Mouse (Mus musculus) cortical plate, adult 2 months (tissue): Measurements from ENCODE around the gene Smim20. TPM values are rescaled to one million over a fixed set of nuclear protein-coding genes. Genes with fewer than 3 reads are reported as not detected.

ENCODE experiments used
- H3K27ac ChIP-seq: fragments of 200-500 bp; 2 replicates; pipeline ENCODE4 v1.5.1; 2012; ENCODE audit warnings: low read length, control low read depth, inconsistent platforms; ENCODE audit not compliant: insufficient read depth
- H3K4me1 ChIP-seq: fragments of 200-500 bp; 2 replicates; pipeline ENCODE4 v1.6.1; 2011; ENCODE audit warnings: low read length; ENCODE audit not compliant: control insufficient read depth, insufficient read depth
- H3K4me3 ChIP-seq: fragments of 200-500 bp; 2 replicates; pipeline ENCODE4 v1.5.1; 2011; ENCODE audit warnings: mild to moderate bottlenecking, low read length, control low read depth; ENCODE audit not compliant: insufficient read depth
- CTCF ChIP-seq: fragments of 200-500 bp; IDR thresholded peaks from 2 replicates; pipeline ENCODE4 v1.5.1; 2011; ENCODE audit warnings: mild to moderate bottlenecking, control low read depth, low read length; ENCODE audit not compliant: insufficient read depth; ENCODE audit errors: extremely low read depth
- POLR2A ChIP-seq: fragments of 200-500 bp; IDR thresholded peaks from 2 replicates; pipeline ENCODE4 v1.6.1; 2011; ENCODE audit warnings: mild to moderate bottlenecking, low read length, control low read depth; ENCODE audit not compliant: insufficient read depth; ENCODE audit errors: extremely low read depth
- polyA plus RNA-seq: library from polyadenylated mRNA; depleted of rRNA; stranded (reverse); fragments of >200 nt; gene quantifications from 2 replicates; pipeline ENCODE4 v1.2.3, GENCODE M21; 2012; rRNA removed

The Smim20 gene
- 61.1 and 82.2 TPM in 2 replicates for polyA plus RNA-seq

GRCm38 (mm10) chr5:53266931-53267853, at the start of gene Smim20:
Smim20 (plus strand) TSS chr5:53267083.
- H3K27ac ChIP-seq = peak within 1 kb of the TSS; percentile 78
- H3K4me1 ChIP-seq = peaks cover 4% of the 10 kb centered on the region; the same call in 1 of the 2 replicates
- TF ChIP-seq POLR2A = peak; percentile 46; the same call in 1 of the 2 replicates
- TF ChIP-seq CTCF = no peak
- H3K4me3 ChIP-seq = peak within 1 kb of the TSS; percentile 74

- Histone ChIP-seq H3K4me1 (no peaks in the 10 kb centered on the region), H3K4me3 (no peak overlapping the region), H3K27ac (no peak overlapping the region)
- no peak for TF ChIP-seq POLR2A
- no peak for TF ChIP-seq CTCF
These were observed 41.4 kb upstream of the Smim20 start for GRCm38 (mm10) chr5:53225434-53225833.

- Histone ChIP-seq H3K4me3 (no peak overlapping the region), H3K27ac (no peak overlapping the region), H3K4me1 (no peaks in the 10 kb centered on the region)
- no peak for TF ChIP-seq CTCF
- no peak for TF ChIP-seq POLR2A
These were observed 36.3 kb upstream of the Smim20 start for GRCm38 (mm10) chr5:53230560-53230959.

GRCm38 (mm10) chr5:53235551-53235950, 31.3 kb upstream of the Smim20 start:
- H3K4me3 ChIP-seq = no peak overlapping the region
- no peak for TF ChIP-seq CTCF
- no peak for TF ChIP-seq POLR2A
- H3K27ac ChIP-seq = no peak overlapping the region
- H3K4me1 ChIP-seq = no peaks in the 10 kb centered on the region

- no peak overlapping the region for H3K4me3 ChIP-seq
- no peaks in the 10 kb centered on the region for H3K4me1 ChIP-seq
- TF ChIP-seq CTCF = no peak
- no peak for TF ChIP-seq POLR2A
- no peak overlapping the region for H3K27ac ChIP-seq
These were observed 30.7 kb upstream of the Smim20 start for GRCm38 (mm10) chr5:53236136-53236535.

GRCm38 (mm10) chr5:53236749-53237148, 30.1 kb upstream of the Smim20 start:
- Histone ChIP-seq H3K4me3 (no peak overlapping the region), H3K27ac (no peak overlapping the region), H3K4me1 (no peaks in the 10 kb centered on the region)
- TF ChIP-seq CTCF (no peak), POLR2A (no peak)

GRCm38 (mm10) chr5:53238761-53239160, 28.1 kb upstream of the Smim20 start:
- Histone ChIP-seq H3K27ac (no peak overlapping the region), H3K4me3 (no peak overlapping the region), H3K4me1 (no peaks in the 10 kb centered on the region; the same call in 1 of the 2 replicates)
- TF ChIP-seq CTCF = no peak
- TF ChIP-seq POLR2A = no peak

- H3K4me3 ChIP-seq = no peak overlapping the region
- no peaks in the 10 kb centered on the region; the same call in 1 of the 2 replicates for H3K4me1 ChIP-seq
- TF ChIP-seq CTCF (no peak), POLR2A (no peak)
- H3K27ac ChIP-seq = no peak overlapping the region
These were observed 27.7 kb upstream of the Smim20 start for GRCm38 (mm10) chr5:53239189-53239588.

- H3K27ac ChIP-seq = no peak overlapping the region
- H3K4me3 ChIP-seq = no peak overlapping the region
- no peak for TF ChIP-seq CTCF
- no peak for TF ChIP-seq POLR2A
- H3K4me1 ChIP-seq = no peaks in the 10 kb centered on the region; the same call in 1 of the 2 replicates
These were observed 26.9 kb upstream of the Smim20 start for GRCm38 (mm10) chr5:53239831-53240440.
